Mouse (Mus musculus) limb, embryonic 15.5 days (tissue): ENCODE data around the gene Gm5105. TPM values are rescaled to one million over a fixed set of nuclear protein-coding genes. Genes with fewer than 3 reads are reported as not detected.

ENCODE experiments used
- ATAC-seq: fragments of 200-750 bp; cut with Nextera tagmentation; 2 replicates; pipeline ENCODE4 v1.8.0; 2017; ENCODE audit warnings: low read depth, moderate TSS enrichment; ENCODE audit not compliant: insufficient number of reproducible peaks, low FRiP score, low TSS enrichment
- H3K27ac ChIP-seq: fragments of 300-500 bp; sonication (generic); 2 replicates; pipeline ENCODE4 v1.5.1; 2015; ENCODE audit warnings: moderate library complexity, mild to moderate bottlenecking, inconsistent platforms
- H3K27me3 ChIP-seq: fragments of 300-500 bp; sonication (generic); 2 replicates; pipeline ENCODE4 v1.6.1; 2015; ENCODE audit warnings: inconsistent platforms
- H3K36me3 ChIP-seq: fragments of 300-500 bp; sonication (generic); 2 replicates; pipeline ENCODE4 v1.6.1; 2015; ENCODE audit warnings: inconsistent platforms
- H3K4me1 ChIP-seq: fragments of 300-500 bp; sonication (generic); 2 replicates; pipeline ENCODE4 v1.6.1; 2015; ENCODE audit warnings: inconsistent platforms
- H3K4me2 ChIP-seq: fragments of 300-500 bp; sonication (generic); 2 replicates; pipeline ENCODE4 v1.6.1; 2015; ENCODE audit warnings: mild to moderate bottlenecking, inconsistent platforms
- H3K4me3 ChIP-seq: fragments of 300-500 bp; sonication (generic); 2 replicates; pipeline ENCODE4 v1.5.1; 2015; ENCODE audit warnings: mild to moderate bottlenecking, inconsistent platforms
- H3K9ac ChIP-seq: fragments of 300-500 bp; sonication (generic); 2 replicates; pipeline ENCODE4 v1.6.1; 2015; ENCODE audit warnings: inconsistent platforms
- H3K9me3 ChIP-seq: fragments of 300-500 bp; sonication (generic); 2 replicates; pipeline ENCODE4 v1.6.1; 2016; ENCODE audit warnings: inconsistent platforms
- WGBS: fragments of 180-500 bp; shearing (Covaris S2); methylation state at CpG from one replicate; pipeline ENCODE4 v1.1.7; 2015; 5-methylcytosine and 5-hydroxymethylcytosine counted together
- polyA plus RNA-seq: library from polyadenylated mRNA; unstranded; fragments of >200 nt; fragmentation: Nextera tagmentation; extraction: Ambion mirVana; gene quantifications from 2 replicates; pipeline ENCODE4 v1.2.1, GENCODE M21; 2015

Gene Gm5105
- polyA plus RNA-seq, 1 experiment from 2014 or later = 0.26 TPM

- H3K9me3 ChIP-seq = no peaks in the 10 kb centered on the region
- no peaks in the 10 kb centered on the region for H3K27me3 ChIP-seq
- 73% methylated on average over 6 of the region's 6 CpGs for WGBS
- no peak overlapping the region for H3K9ac ChIP-seq
- peak; percentile 48; the same call in 1 of the 2 replicates for ATAC-seq
- H3K4me1 ChIP-seq = peaks cover 9% of the 10 kb centered on the region
- H3K4me2 ChIP-seq = no peak overlapping the region
- no peaks in the 10 kb centered on the region for H3K36me3 ChIP-seq
- no peak overlapping the region for H3K27ac ChIP-seq
- no peak overlapping the region for H3K4me3 ChIP-seq
Observed at GRCm38 (mm10) chr3:138049555-138049954, 17.6 kb downstream of the Gm5105 start.

GRCm38 (mm10) chr3:138043316-138043715, 23.9 kb downstream of the Gm5105 start:
- ATAC-seq = no peak

GRCm38 (mm10) chr3:138041591-138042301, 25.4 kb downstream of the Gm5105 start:
- H3K36me3 ChIP-seq = no peaks in the 10 kb centered on the region
- no peaks in the 10 kb centered on the region for H3K4me1 ChIP-seq
- H3K4me2 ChIP-seq = no peak overlapping the region
- no peaks in the 10 kb centered on the region for H3K27me3 ChIP-seq
- H3K4me3 ChIP-seq = no peak overlapping the region
- H3K9me3 ChIP-seq = no peaks in the 10 kb centered on the region
- ATAC-seq = no peak
- H3K9ac ChIP-seq = no peak overlapping the region
- WGBS = 57% methylated on average over 3 of the region's 3 CpGs
- H3K27ac ChIP-seq = no peak overlapping the region

More at GRCm38 (mm10) chr3:138043316-138043715, 23.9 kb downstream of the Gm5105 start:
- no peaks in the 10 kb centered on the region for H3K27me3 ChIP-seq
- WGBS = 65% methylated on average over 7 of the region's 7 CpGs
- no peaks in the 10 kb centered on the region for H3K36me3 ChIP-seq
- no peak overlapping the region for H3K4me3 ChIP-seq
- no peak overlapping the region for H3K27ac ChIP-seq
- H3K9me3 ChIP-seq = no peaks in the 10 kb centered on the region
- H3K4me1 ChIP-seq = no peaks in the 10 kb centered on the region
- H3K4me2 ChIP-seq = no peak overlapping the region
- H3K9ac ChIP-seq = no peak overlapping the region

GRCm38 (mm10) chr3:138040938-138041337, 26.2 kb downstream of the Gm5105 start:
- Histone ChIP-seq H3K4me2 (no peak overlapping the region), H3K36me3 (no peaks in the 10 kb centered on the region), H3K9ac (no peak overlapping the region), H3K27ac (no peak overlapping the region), H3K4me1 (no peaks in the 10 kb centered on the region), H3K9me3 (no peaks in the 10 kb centered on the region), H3K27me3 (no peaks in the 10 kb centered on the region), H3K4me3 (no peak overlapping the region)
- WGBS = 73% methylated on average over 2 of the region's 2 CpGs
- ATAC-seq = no peak

- H3K27ac ChIP-seq = no peak overlapping the region
- WGBS = 79% methylated on average over 6 of the region's 6 CpGs
- no peaks in the 10 kb centered on the region for H3K27me3 ChIP-seq
- H3K4me3 ChIP-seq = no peak overlapping the region
- H3K4me2 ChIP-seq = no peak overlapping the region
- no peak for ATAC-seq
- no peaks in the 10 kb centered on the region for H3K36me3 ChIP-seq
- H3K9me3 ChIP-seq = no peaks in the 10 kb centered on the region
- no peaks in the 10 kb centered on the region for H3K4me1 ChIP-seq
- H3K9ac ChIP-seq = no peak overlapping the region
Observed at GRCm38 (mm10) chr3:138033986-138034385, 33.2 kb downstream of the Gm5105 start.

- Histone ChIP-seq H3K9me3 (no peaks in the 10 kb centered on the region), H3K4me3 (no peak overlapping the region), H3K9ac (no peak overlapping the region), H3K4me2 (no peak overlapping the region), H3K27me3 (no peaks in the 10 kb centered on the region), H3K4me1 (0 out of 2 replicates have a peak, but pooled peaks cover 4% of the 10 kb centered on the region), H3K27ac (no peak overlapping the region), H3K36me3 (no peaks in the 10 kb centered on the region)
- WGBS = 77% methylated on average over 6 of the region's 6 CpGs
- no peak for ATAC-seq
Observed at GRCm38 (mm10) chr3:138030563-138030962, 36.6 kb downstream of the Gm5105 start.

GRCm38 (mm10) chr3:138029351-138029750, 37.8 kb downstream of the Gm5105 start:
- no peaks in the 10 kb centered on the region for H3K36me3 ChIP-seq
- no peak for ATAC-seq
- H3K4me1 ChIP-seq = 0 out of 2 replicates have a peak, but pooled peaks cover 4% of the 10 kb centered on the region
- no peaks in the 10 kb centered on the region for H3K27me3 ChIP-seq
- H3K27ac ChIP-seq = no peak overlapping the region
- WGBS = 87% methylated on average over 5 of the region's 5 CpGs
- H3K9me3 ChIP-seq = no peaks in the 10 kb centered on the region
- no peak overlapping the region for H3K9ac ChIP-seq
- no peak overlapping the region for H3K4me3 ChIP-seq
- H3K4me2 ChIP-seq = no peak overlapping the region

- ATAC-seq = no peak
- Histone ChIP-seq H3K36me3 (no peaks in the 10 kb centered on the region), H3K27ac (no peak overlapping the region), H3K4me3 (no peak overlapping the region), H3K4me1 (0 out of 2 replicates have a peak, but pooled peaks cover 4% of the 10 kb centered on the region), H3K4me2 (no peak overlapping the region), H3K9ac (no peak overlapping the region), H3K27me3 (no peaks in the 10 kb centered on the region), H3K9me3 (no peaks in the 10 kb centered on the region)
- WGBS = 75% methylated on average over 5 of the region's 5 CpGs
Observed at GRCm38 (mm10) chr3:138027575-138028362, 39.4 kb downstream of the Gm5105 start.

- Histone ChIP-seq H3K4me1 (0 out of 2 replicates have a peak, but pooled peaks cover 4% of the 10 kb centered on the region), H3K36me3 (no peaks in the 10 kb centered on the region), H3K9me3 (no peaks in the 10 kb centered on the region), H3K4me3 (no peak overlapping the region), H3K4me2 (no peak overlapping the region), H3K27me3 (no peaks in the 10 kb centered on the region), H3K9ac (no peak overlapping the region), H3K27ac (no peak overlapping the region)
- 67% methylated on average over 10 of the region's 10 CpGs for WGBS
- no peak for ATAC-seq
Observed at GRCm38 (mm10) chr3:138026286-138026685, 40.9 kb downstream of the Gm5105 start.

- no peaks in the 10 kb centered on the region for H3K27me3 ChIP-seq
- no peaks in the 10 kb centered on the region for H3K36me3 ChIP-seq
- no peak for ATAC-seq
- 88% methylated on average over 4 of the region's 4 CpGs for WGBS
- H3K4me3 ChIP-seq = no peak overlapping the region
- H3K27ac ChIP-seq = no peak overlapping the region
- no peaks in the 10 kb centered on the region for H3K9me3 ChIP-seq
- H3K4me2 ChIP-seq = no peak overlapping the region
- H3K9ac ChIP-seq = no peak overlapping the region
- H3K4me1 ChIP-seq = 0 out of 2 replicates have a peak, but pooled peaks cover 4% of the 10 kb centered on the region
Observed at GRCm38 (mm10) chr3:138022651-138023050, 44.5 kb downstream of the Gm5105 start.

GRCm38 (mm10) chr3:138022003-138022402, 45.2 kb downstream of the Gm5105 start:
- no peaks in the 10 kb centered on the region for H3K27me3 ChIP-seq
- H3K4me2 ChIP-seq = no peak overlapping the region
- WGBS = 81% methylated on average over 4 of the region's 4 CpGs
- 0 out of 2 replicates have a peak, but pooled peaks cover 4% of the 10 kb centered on the region for H3K4me1 ChIP-seq
- ATAC-seq = no peak
- no peak overlapping the region for H3K9ac ChIP-seq
- no peak overlapping the region for H3K4me3 ChIP-seq
- no peaks in the 10 kb centered on the region for H3K9me3 ChIP-seq
- H3K27ac ChIP-seq = no peak overlapping the region
- no peaks in the 10 kb centered on the region for H3K36me3 ChIP-seq

- Histone ChIP-seq H3K4me1 (peaks cover 1% of the 10 kb centered on the region; the same call in 1 of the 2 replicates), H3K27me3 (no peaks in the 10 kb centered on the region), H3K9me3 (no peaks in the 10 kb centered on the region), H3K4me2 (no peak overlapping the region), H3K27ac (no peak overlapping the region), H3K4me3 (peak overlapping the region; percentile 7; the same call in 1 of the 2 replicates), H3K9ac (no peak overlapping the region), H3K36me3 (no peaks in the 10 kb centered on the region)
- 67% methylated on average over 12 of the region's 12 CpGs for WGBS
- no peak for ATAC-seq
Observed at GRCm38 (mm10) chr3:138016810-138017209, 50.4 kb downstream of the Gm5105 start.
